Mouse (Mus musculus) liver, embryonic 14.5 days (tissue): ENCODE data around the gene BC037034.

Source experiments
- CTCF ChIP-seq: IDR thresholded peaks from 2 replicates; pipeline ENCODE4 v1.5.1; 2016; ENCODE audit warnings: antibody characterized with exemption, low read depth, control low read depth
- EP300 ChIP-seq: IDR thresholded peaks from 2 replicates; pipeline ENCODE4 v1.6.1; 2016; ENCODE audit warnings: antibody characterized with exemption, low read depth

DNA sequence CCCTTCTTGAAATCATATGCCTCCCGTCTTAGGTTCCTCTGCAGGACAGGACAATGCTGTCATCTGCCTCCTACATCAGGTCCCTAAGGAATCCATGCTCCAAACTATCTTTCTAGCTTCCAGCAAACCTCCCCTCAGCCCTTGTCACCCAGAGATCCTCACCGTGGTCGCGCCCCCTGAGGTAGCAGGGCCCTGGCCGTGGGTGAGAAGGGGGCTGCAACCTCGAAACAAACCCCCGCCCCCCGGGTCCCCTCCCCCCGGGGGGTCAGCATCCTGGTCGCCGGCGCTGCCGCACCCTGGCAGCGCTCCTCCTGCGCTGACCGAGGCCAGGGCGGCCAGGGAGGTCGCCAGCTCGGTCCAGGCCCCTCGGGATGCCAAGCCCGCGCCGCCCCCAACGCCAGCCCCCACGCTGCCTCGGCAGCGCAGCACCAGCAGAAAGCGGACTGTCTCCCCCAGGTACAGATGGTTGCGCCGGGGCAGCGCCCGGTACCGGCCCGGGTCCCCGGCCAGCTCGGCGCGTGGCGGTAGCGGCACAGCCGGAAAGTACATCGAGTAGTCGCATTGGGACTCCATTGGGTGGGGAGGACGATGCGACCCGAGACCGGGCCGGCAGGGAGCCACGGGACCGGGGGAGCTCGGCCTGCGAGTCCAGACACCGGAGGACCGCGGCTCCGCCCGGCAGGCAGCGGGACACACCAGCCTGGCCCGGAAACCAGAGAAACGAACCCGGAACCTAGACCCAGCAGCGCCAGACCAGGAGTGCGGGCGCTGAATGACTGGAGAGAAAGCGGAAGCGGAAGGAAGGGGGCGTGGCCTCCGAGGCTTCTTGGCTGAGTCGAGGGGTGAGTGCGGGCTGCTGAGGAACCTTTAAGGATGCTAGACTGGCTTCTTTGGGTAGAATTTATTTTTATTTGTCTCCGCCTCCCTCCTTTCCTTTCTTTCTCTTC is at the start of gene BC037034:
- TF ChIP-seq CTCF (0 out of 2 replicates have a peak, but pooled peaks have one; percentile 8), EP300 (0 out of 2 replicates have a peak, but pooled peaks have one; percentile 14)
